Mouse (Mus musculus) olfactory bulb, adult 2 months (tissue): Measurements from ENCODE around the gene Il20.

Source experiments
- CTCF ChIP-seq: fragments of 200-500 bp; IDR thresholded peaks from 2 replicates; pipeline ENCODE4 v1.5.1; 2012; ENCODE audit warnings: low read depth, mild to moderate bottlenecking, low read length, moderate library complexity; ENCODE audit not compliant: insufficient read depth
- POLR2A ChIP-seq: fragments of 200-500 bp; IDR thresholded peaks from 2 replicates; pipeline ENCODE4 v1.6.1; 2012; ENCODE audit warnings: mild to moderate bottlenecking, low read depth, low read length, moderate library complexity; ENCODE audit not compliant: insufficient read depth

GRCm38 (mm10) chr1:130926484-130926883, 15.2 kb upstream of the Il20 start:
- TF ChIP-seq POLR2A: no peak
- TF ChIP-seq CTCF: no peak
